In the genomic region with DNA sequence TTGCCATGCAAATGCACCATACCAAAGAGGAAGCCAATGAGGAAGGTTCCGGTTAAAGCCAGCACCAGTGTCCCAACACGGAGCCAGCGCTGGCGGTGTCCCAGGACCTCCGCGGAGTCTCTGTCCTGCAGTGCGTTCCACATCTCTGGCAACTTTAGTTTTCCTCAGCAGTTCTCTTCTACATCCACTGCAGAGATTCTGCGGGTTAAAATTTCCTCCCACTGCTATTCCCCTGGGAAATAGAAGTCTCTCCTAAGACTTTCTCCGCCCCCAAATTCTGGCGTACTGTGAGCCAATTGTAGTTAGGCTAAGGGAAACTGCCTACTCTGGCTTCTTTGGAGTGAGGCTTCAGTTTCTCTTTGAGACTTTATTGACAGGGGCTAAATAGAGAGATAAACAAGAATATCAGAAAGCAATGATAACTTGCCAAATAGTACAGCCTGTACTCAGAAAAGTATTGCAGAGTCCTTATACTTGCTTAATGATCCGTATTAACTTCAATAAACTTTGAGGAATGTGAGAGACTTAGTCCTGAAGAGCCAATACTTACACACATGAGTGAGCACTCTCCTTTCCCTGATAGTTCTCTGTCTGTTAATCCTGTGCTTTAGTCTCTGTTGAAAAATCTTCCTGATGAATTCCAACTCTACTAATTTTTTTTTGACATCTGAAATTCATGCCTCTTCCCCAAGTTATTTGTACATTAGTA, we compare ENCODE assay signal across 9 mouse cellular contexts. TPM values are rescaled to one million over a fixed set of nuclear protein-coding genes. Genes with fewer than 3 reads are reported as not detected.
DNase-seq lines count a peak whose midpoint lies in the region; ATAC-seq and TF ChIP-seq lines count a peak whose summit lies in the region.
"Had no signal": no experiment of that assay in that cellular context is flagged by ENCODE, and none has a peak within 500 bp of the region (broad histone marks: within the 10 kb centered on the region; RNA-seq: fewer than 3 reads in every experiment).

A gene (minus strand): TSS at position 327 of the 709 bp plus-strand sequence.

- 8% methylated on average over 11 of the region's 11 CpGs for WGBS in liver, embryonic 12.5 days (ENCODE audit: insufficient replicate concordance)
- 7% methylated on average over 11 of the region's 11 CpGs for WGBS in stomach, postnatal 0 days

- H3K4me3 ChIP-seq in liver, embryonic 12.5 days: no peak within 1 kb of the TSS
- H3K4me3 ChIP-seq in stomach, postnatal 0 days (ENCODE audit: low read depth, low read length): no peak within 1 kb of the TSS

- no peak within 1 kb of the TSS for H3K9ac ChIP-seq in liver, embryonic 12.5 days
- H3K9ac ChIP-seq in stomach, postnatal 0 days (ENCODE audit: low read length): no peak within 1 kb of the TSS

- H3K27me3 ChIP-seq in liver, embryonic 12.5 days (replicated peaks): no peaks in the 10 kb centered on the region
- no peaks in the 10 kb centered on the region for H3K27me3 ChIP-seq in stomach, postnatal 0 days (ENCODE audit: control insufficient read depth, insufficient read depth, low read length)

- no peak within 1 kb of the TSS for H3K27ac ChIP-seq in liver, embryonic 12.5 days
- no peak within 1 kb of the TSS for H3K27ac ChIP-seq in stomach, postnatal 0 days (replicated peaks)

- DNase-seq in cerebellum, adult 11 months: peak; percentile 2
- DNase-seq in cerebellum, adult 8-10 months: peak; percentile 5
- peak; percentile 39 for DNase-seq in kidney, postnatal 10 days
- no peak for DNase-seq in stomach, postnatal 0 days (ENCODE audit: low spot score)
- DNase-seq in thymus, postnatal 25 days: no peak

- H3K9me3 ChIP-seq in liver, embryonic 12.5 days (replicated peaks): no peaks in the 10 kb centered on the region
- H3K9me3 ChIP-seq in stomach, postnatal 0 days (ENCODE audit: control insufficient read depth, low read length): no peaks in the 10 kb centered on the region

- 0 out of 2 replicates have a peak within 1 kb of the TSS, but pooled peaks have one; percentile 17 for H3K4me2 ChIP-seq in liver, embryonic 12.5 days
- H3K4me2 ChIP-seq in stomach, postnatal 0 days (replicated peaks; ENCODE audit: low read depth): peak within 1 kb of the TSS; percentile 35; the same call in 1 of the 2 replicates

- H3K4me1 ChIP-seq in liver, embryonic 12.5 days: no peaks in the 10 kb centered on the region
- H3K4me1 ChIP-seq in stomach, postnatal 0 days (replicated peaks; ENCODE audit: control insufficient read depth, insufficient read depth): no peaks in the 10 kb centered on the region

- no peak for TF ChIP-seq CTCF in stomach, postnatal 0 days (IDR thresholded peaks at IDR 0.05; ENCODE audit: low read depth)

- TF ChIP-seq EP300 in stomach, postnatal 0 days (optimal IDR thresholded peaks at IDR 0.05): no peak

- ATAC-seq in cerebellum, adult (ENCODE audit: insufficient number of reproducible peaks, low FRiP score, low TSS enrichment): no peak; the same call in 1 of the 2 replicates
- peak; percentile 73 for ATAC-seq in frontal cortex, adult (ENCODE audit: low TSS enrichment)
- ATAC-seq in liver, embryonic 12.5 days: no peak
- ATAC-seq in stomach, postnatal 0 days (ENCODE audit: low FRiP score, low TSS enrichment): no peak

- no peaks in the 10 kb centered on the region for H3K36me3 ChIP-seq in liver, embryonic 12.5 days
- no peaks in the 10 kb centered on the region for H3K36me3 ChIP-seq in stomach, postnatal 0 days (ENCODE audit: control insufficient read depth, insufficient read depth, low read length)

RNA-seq across cellular contexts. Expression of the gene that starts here (rescaled TPM):
- polyA plus RNA-seq in liver, embryonic 12.5 days (2016; fragmentation: Nextera tagmentation; extraction: Ambion mirVana): not detected in 2 replicates
- polyA plus RNA-seq in stomach, postnatal 0 days (2015; fragmentation: Nextera tagmentation; extraction: Ambion mirVana): 0.02 and 0.07 TPM in 2 replicates
- polyA plus RNA-seq: C2C12 had no signal

Comparison
In these comparisons a context has a peak if more than half of its experiments do, and no peak if none do; other contexts are left out.
1. DNase-seq: peak in cerebellum, adult 11 months (single experiment), cerebellum, adult 8-10 months (single experiment) and kidney, postnatal 10 days (single experiment); none in stomach, postnatal 0 days (single experiment) and thymus, postnatal 25 days (single experiment).